Mouse (Mus musculus) G1E (cell line): ENCODE measurements at regions not wholly inside any gene's neighbourhood (a gene's known extent, or its start where the extent isn't known, plus 50 kb on each side); places are given as distances from the start of the nearest gene placed in this dataset.

ENCODE experiments used
- ATAC-seq: 2 replicates; pipeline ENCODE4 v1.8.0; 2016; ENCODE audit warnings: mild to moderate bottlenecking; ENCODE audit not compliant: insufficient number of reproducible peaks, poor library complexity, low FRiP score, severe bottlenecking; ENCODE audit errors: extremely low read depth
- DNase-seq: peaks from one replicate; pipeline ENCODE4 v3.0.0; 2012; ENCODE audit warnings: low spot score
- H3K27me3 ChIP-seq: 2 replicates; pipeline ENCODE4 v1.6.1; 2012; ENCODE audit warnings: mild to moderate bottlenecking, low read length, inconsistent platforms; ENCODE audit not compliant: insufficient read depth
- H3K36me3 ChIP-seq: replicated peaks from 2 replicates; pipeline ENCODE3; 2012; ENCODE audit warnings: mild to moderate bottlenecking, inconsistent platforms
- H3K4me1 ChIP-seq: 2 replicates; pipeline ENCODE4 v1.6.1; 2012; ENCODE audit warnings: low read depth, low read length, inconsistent platforms, mixed read lengths; ENCODE audit not compliant: insufficient read depth
- H3K4me3 ChIP-seq: 2 replicates; pipeline ENCODE4 v1.5.1; 2012; ENCODE audit warnings: low read depth, mild to moderate bottlenecking, inconsistent platforms, low read length, moderate library complexity, mixed read lengths
- H3K9me3 ChIP-seq: replicated peaks from 2 replicates; pipeline ENCODE4 v1.6.1; 2012; ENCODE audit warnings: inconsistent platforms
- CTCF ChIP-seq: IDR thresholded peaks from 2 replicates; pipeline ENCODE4 v1.5.1; 2012; ENCODE audit warnings: low read depth, low read length, inconsistent platforms, mixed read lengths
- GATA1 ChIP-seq: IDR thresholded peaks from 2 replicates; pipeline ENCODE4 v1.6.1; 2012; ENCODE audit warnings: borderline replicate concordance, low read length, inconsistent platforms, mixed read lengths
- GATA2 ChIP-seq: IDR thresholded peaks from 2 replicates; pipeline ENCODE4 v1.6.1; 2012; ENCODE audit warnings: low read depth, low read length, inconsistent platforms, borderline replicate concordance
- POLR2AphosphoS5 ChIP-seq: IDR thresholded peaks from 2 replicates; pipeline ENCODE4 v1.6.1; 2012; ENCODE audit warnings: low read depth, low read length, inconsistent platforms; ENCODE audit not compliant: insufficient replicate concordance
- TAL1 ChIP-seq: conservative IDR thresholded peaks from 2 replicates; pipeline ENCODE4 v1.6.1; 2012; ENCODE audit warnings: low read depth, low read length, inconsistent platforms, mixed read lengths

DNA sequence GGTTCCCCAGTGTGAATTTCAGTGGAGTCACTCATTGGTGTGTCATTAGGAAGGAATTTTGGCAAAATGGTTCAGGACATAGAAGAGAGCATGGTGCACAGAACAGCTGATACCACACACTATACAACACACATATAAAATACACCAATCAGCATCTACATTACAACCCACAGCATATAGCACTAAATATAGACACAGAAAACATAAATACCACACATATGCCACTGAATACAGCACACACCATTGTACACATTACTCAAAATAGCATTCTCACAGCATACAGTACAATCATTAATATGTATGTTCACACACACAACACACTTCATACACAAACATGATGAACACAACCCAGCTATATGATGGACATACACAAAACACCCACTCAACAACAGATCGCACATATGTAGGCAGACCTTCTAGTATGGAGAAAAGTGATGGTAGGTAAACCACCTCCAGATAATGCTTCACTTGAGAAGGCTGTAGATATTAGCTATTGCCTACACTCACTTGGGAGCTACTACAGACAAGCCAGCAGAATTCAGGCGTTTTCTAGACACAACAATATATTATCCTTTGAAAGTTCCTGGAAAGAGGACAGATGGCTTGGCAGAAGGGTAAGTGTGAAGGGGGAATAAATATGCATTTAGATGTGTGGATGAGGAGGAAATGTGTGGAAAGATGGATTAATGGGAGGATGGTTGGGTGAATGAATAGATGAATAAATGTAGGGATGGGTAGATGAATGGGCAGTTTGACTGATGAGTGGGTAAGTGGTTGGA lies 71.6 kb upstream of the Zmat1 start:
- TF ChIP-seq CTCF: no peak
- no peak for TF ChIP-seq TAL1
- TF ChIP-seq POLR2AphosphoS5: no peak
- no peak for TF ChIP-seq GATA1
- no peak for TF ChIP-seq GATA2
- no peak for DNase-seq
- Histone ChIP-seq H3K36me3 (no peaks in the 10 kb centered on the region), H3K4me1 (no peaks in the 10 kb centered on the region), H3K4me3 (no peak overlapping the region), H3K27me3 (no peaks in the 10 kb centered on the region), H3K9me3 (no peaks in the 10 kb centered on the region)
- ATAC-seq: no peak

GRCm38 (mm10) chrX:135079388-135079787 lies 70.4 kb upstream of the Zmat1 start:
- TF ChIP-seq GATA1 (no peak), POLR2AphosphoS5 (no peak), CTCF (no peak), TAL1 (no peak), GATA2 (no peak)
- no peaks in the 10 kb centered on the region for H3K9me3 ChIP-seq
- H3K4me3 ChIP-seq: no peak overlapping the region
- H3K27me3 ChIP-seq: no peaks in the 10 kb centered on the region
- DNase-seq: no peak
- ATAC-seq: no peak
- no peaks in the 10 kb centered on the region for H3K4me1 ChIP-seq
- no peaks in the 10 kb centered on the region for H3K36me3 ChIP-seq

- H3K4me3 ChIP-seq: no peak overlapping the region
- ATAC-seq: no peak
- no peak for TF ChIP-seq GATA1
- no peak for TF ChIP-seq CTCF
- no peak for TF ChIP-seq GATA2
- no peak for TF ChIP-seq TAL1
- no peak for TF ChIP-seq POLR2AphosphoS5
- H3K4me1 ChIP-seq: no peaks in the 10 kb centered on the region
- no peaks in the 10 kb centered on the region for H3K27me3 ChIP-seq
- no peaks in the 10 kb centered on the region for H3K36me3 ChIP-seq
- DNase-seq: no peak
- no peaks in the 10 kb centered on the region for H3K9me3 ChIP-seq
Observed at GRCm38 (mm10) chrX:135075903-135076302, 66.9 kb upstream of the Zmat1 start.

GRCm38 (mm10) chrX:135069448-135069847 lies 60.4 kb upstream of the Zmat1 start:
- Histone ChIP-seq H3K9me3 (no peaks in the 10 kb centered on the region), H3K36me3 (no peaks in the 10 kb centered on the region), H3K4me1 (no peaks in the 10 kb centered on the region), H3K27me3 (no peaks in the 10 kb centered on the region), H3K4me3 (no peak overlapping the region)
- DNase-seq: no peak
- no peak for ATAC-seq
- TF ChIP-seq POLR2AphosphoS5 (no peak), TAL1 (no peak), GATA2 (no peak), CTCF (no peak), GATA1 (no peak)

GRCm38 (mm10) chrX:135060184-135060583 lies 51.2 kb upstream of the Zmat1 start:
- no peak overlapping the region for H3K4me3 ChIP-seq
- H3K4me1 ChIP-seq: no peaks in the 10 kb centered on the region
- H3K9me3 ChIP-seq: no peaks in the 10 kb centered on the region
- H3K27me3 ChIP-seq: no peaks in the 10 kb centered on the region
- ATAC-seq: no peak
- H3K36me3 ChIP-seq: no peaks in the 10 kb centered on the region
- TF ChIP-seq CTCF (no peak), GATA2 (no peak), POLR2AphosphoS5 (no peak), TAL1 (no peak), GATA1 (no peak)
- no peak for DNase-seq

DNA sequence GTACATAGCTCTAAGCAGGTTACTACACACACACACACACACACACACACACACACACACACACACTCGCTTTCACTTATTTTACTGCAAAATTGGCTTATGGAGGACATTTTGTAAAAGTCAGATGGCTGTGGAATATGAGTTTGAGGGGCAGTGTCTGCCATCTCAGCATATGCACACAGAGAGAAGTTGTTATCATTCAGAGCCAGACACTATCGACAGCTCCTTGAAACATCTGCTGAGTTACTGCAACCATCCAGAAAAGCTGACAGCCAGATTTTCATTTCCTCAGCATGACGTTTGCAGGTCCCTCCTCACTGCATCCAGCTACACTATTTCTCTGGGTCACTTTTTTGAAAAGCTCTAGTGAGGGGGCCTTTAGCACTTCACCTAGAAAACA lies 49.9 kb upstream of the Zmat1 start:
- TF ChIP-seq CTCF: no peak
- no peak for TF ChIP-seq POLR2AphosphoS5
- no peak for TF ChIP-seq GATA2
- no peak for TF ChIP-seq TAL1
- no peak for TF ChIP-seq GATA1
- no peak overlapping the region for H3K4me3 ChIP-seq
- H3K27me3 ChIP-seq: no peaks in the 10 kb centered on the region
- H3K9me3 ChIP-seq: no peaks in the 10 kb centered on the region
- H3K36me3 ChIP-seq: no peaks in the 10 kb centered on the region
- no peak for ATAC-seq
- no peak for DNase-seq
- no peaks in the 10 kb centered on the region for H3K4me1 ChIP-seq
